Mouse (Mus musculus): ENCODE data around the gene Irf6.

- no peak for TF ChIP-seq CTCF (conservative IDR thresholded peaks at IDR 0.05; ENCODE audit: insufficient read depth, insufficient read length, low read depth, low read length)
- no peak for TF ChIP-seq POLR2A (IDR thresholded peaks at IDR 0.05; ENCODE audit: low read depth, low read length)
Measured at GRCm38 (mm10) chr1:193130456-193130825, 22.5 kb upstream of the Irf6 start.

Measured in kidney, adult 2 months (tissue).